Mouse (Mus musculus) forebrain, embryonic 11.5 days (tissue): ENCODE measurements at regions not wholly inside any gene's neighbourhood (a gene's known extent, or its start where the extent isn't known, plus 50 kb on each side); places are given as distances from the start of the nearest gene placed in this dataset.

Source experiments
- ATAC-seq: fragments of 200-750 bp; cut with Nextera tagmentation; replicated peaks from 2 replicates; pipeline ENCODE4 v1.8.0; 2017; ENCODE audit warnings: moderate TSS enrichment; ENCODE audit not compliant: low FRiP score
- DNase-seq: peaks from one replicate; pipeline ENCODE4 v3.0.0-alpha.2; 2017; ENCODE audit warnings: low spot score
- H3K27ac ChIP-seq: fragments of 300-500 bp; sonication (generic); 2 replicates; pipeline ENCODE4 v1.5.1; 2014; ENCODE audit warnings: low read depth, low read length
- H3K27me3 ChIP-seq: fragments of 300-500 bp; sonication (generic); 2 replicates; pipeline ENCODE4 v1.6.1; 2014; ENCODE audit warnings: mild to moderate bottlenecking, low read length, mixed read lengths; ENCODE audit not compliant: control insufficient read depth, insufficient read depth
- H3K36me3 ChIP-seq: fragments of 300-500 bp; sonication (generic); 2 replicates; pipeline ENCODE4 v1.6.1; 2014; ENCODE audit warnings: mild to moderate bottlenecking, low read length, moderate library complexity, mixed read lengths; ENCODE audit not compliant: control insufficient read depth, insufficient read depth
- H3K4me1 ChIP-seq: fragments of 300-500 bp; sonication (generic); replicated peaks from 2 replicates; pipeline ENCODE4 v1.6.1; 2014; ENCODE audit warnings: low read length, mixed read lengths; ENCODE audit not compliant: control insufficient read depth, insufficient read depth
- H3K4me2 ChIP-seq: fragments of 300-500 bp; sonication (generic); 2 replicates; pipeline ENCODE4 v1.6.1; 2014; ENCODE audit warnings: low read depth, mild to moderate bottlenecking, low read length, moderate library complexity, mixed read lengths; ENCODE audit not compliant: severe bottlenecking
- H3K4me3 ChIP-seq: fragments of 300-500 bp; sonication (generic); 2 replicates; pipeline ENCODE4 v1.5.1; 2014; ENCODE audit warnings: low read depth, low read length
- H3K9ac ChIP-seq: fragments of 300-500 bp; sonication (generic); 2 replicates; pipeline ENCODE4 v1.6.1; 2014; ENCODE audit warnings: low read length
- H3K9me3 ChIP-seq: fragments of 300-500 bp; sonication (generic); 2 replicates; pipeline ENCODE4 v1.6.1; 2016; ENCODE audit warnings: low read length, mixed read lengths; ENCODE audit not compliant: control insufficient read depth
- WGBS: fragments of 180-500 bp; shearing (Covaris S2); extraction: QIAGEN DNeasy Blood & Tissue Kit; methylation state at CpG from one replicate; pipeline ENCODE4 v1.1.7; 2014; 5-methylcytosine and 5-hydroxymethylcytosine counted together

GRCm38 (mm10) chr1:13840309-13840622 lies 2252.9 kb downstream of the 4930444P10Rik start:
- Histone ChIP-seq H3K4me2 (no peak overlapping the region), H3K27me3 (no peaks in the 10 kb centered on the region), H3K9me3 (no peaks in the 10 kb centered on the region), H3K4me3 (no peak overlapping the region), H3K36me3 (no peaks in the 10 kb centered on the region), H3K4me1 (no peaks in the 10 kb centered on the region), H3K27ac (no peak overlapping the region), H3K9ac (no peak overlapping the region)
- DNase-seq (no peak), ATAC-seq (no peak)
- WGBS = 95% methylated on average over 1 of the region's 1 CpGs

GRCm38 (mm10) chr1:13839619-13840308 lies 2253.4 kb downstream of the 4930444P10Rik start:
- H3K4me2 ChIP-seq = no peak overlapping the region
- ATAC-seq (no peak), DNase-seq (no peak)
- no peaks in the 10 kb centered on the region for H3K27me3 ChIP-seq
- H3K9me3 ChIP-seq = no peaks in the 10 kb centered on the region
- no peaks in the 10 kb centered on the region for H3K36me3 ChIP-seq
- no peaks in the 10 kb centered on the region for H3K4me1 ChIP-seq
- 81% methylated on average over 11 of the region's 11 CpGs for WGBS
- no peak overlapping the region for H3K9ac ChIP-seq
- no peak overlapping the region for H3K27ac ChIP-seq
- H3K4me3 ChIP-seq = no peak overlapping the region

GRCm38 (mm10) chr1:13834860-13835840 lies 2258.0 kb downstream of the 4930444P10Rik start:
- H3K27me3 ChIP-seq = no peaks in the 10 kb centered on the region
- ATAC-seq (no peak), DNase-seq (no peak)
- H3K4me2 ChIP-seq = no peak overlapping the region
- WGBS = 82% methylated on average over 12 of the region's 12 CpGs
- no peaks in the 10 kb centered on the region for H3K9me3 ChIP-seq
- no peak overlapping the region for H3K27ac ChIP-seq
- no peak overlapping the region for H3K4me3 ChIP-seq
- H3K36me3 ChIP-seq = no peaks in the 10 kb centered on the region
- H3K4me1 ChIP-seq = no peaks in the 10 kb centered on the region
- H3K9ac ChIP-seq = no peak overlapping the region

GRCm38 (mm10) chr1:13807786-13808185 lies 2285.3 kb downstream of the 4930444P10Rik start:
- ATAC-seq (no peak), DNase-seq (no peak)
- Histone ChIP-seq H3K9me3 (no peaks in the 10 kb centered on the region), H3K4me3 (no peak overlapping the region), H3K36me3 (no peaks in the 10 kb centered on the region), H3K4me1 (no peaks in the 10 kb centered on the region), H3K4me2 (no peak overlapping the region), H3K27me3 (no peaks in the 10 kb centered on the region), H3K27ac (no peak overlapping the region), H3K9ac (no peak overlapping the region)
- WGBS = 70% methylated on average over 4 of the region's 4 CpGs

- ATAC-seq = no peak
- Histone ChIP-seq H3K4me2 (no peak overlapping the region), H3K27ac (no peak overlapping the region), H3K36me3 (no peaks in the 10 kb centered on the region), H3K9ac (no peak overlapping the region), H3K9me3 (no peaks in the 10 kb centered on the region), H3K4me1 (no peaks in the 10 kb centered on the region), H3K4me3 (no peak overlapping the region), H3K27me3 (no peaks in the 10 kb centered on the region)
- 88% methylated on average over 1 of the region's 1 CpGs for WGBS
- no peak for DNase-seq
Measured at GRCm38 (mm10) chr1:13800460-13800859, 2292.7 kb downstream of the 4930444P10Rik start.

- no peak overlapping the region for H3K27ac ChIP-seq
- H3K4me1 ChIP-seq = no peaks in the 10 kb centered on the region
- DNase-seq (no peak), ATAC-seq (no peak)
- H3K4me3 ChIP-seq = no peak overlapping the region
- H3K27me3 ChIP-seq = no peaks in the 10 kb centered on the region
- WGBS = 73% methylated on average over 1 of the region's 1 CpGs
- no peak overlapping the region for H3K4me2 ChIP-seq
- H3K9me3 ChIP-seq = no peaks in the 10 kb centered on the region
- H3K36me3 ChIP-seq = no peaks in the 10 kb centered on the region
- no peak overlapping the region for H3K9ac ChIP-seq
Measured at GRCm38 (mm10) chr1:13798848-13799247, 2294.3 kb downstream of the 4930444P10Rik start.

GRCm38 (mm10) chr1:13795196-13795595 lies 2297.9 kb downstream of the 4930444P10Rik start:
- Histone ChIP-seq H3K9ac (no peak overlapping the region), H3K4me3 (no peak overlapping the region), H3K4me1 (no peaks in the 10 kb centered on the region), H3K9me3 (no peaks in the 10 kb centered on the region; the same call in 1 of the 2 replicates), H3K27ac (no peak overlapping the region), H3K4me2 (no peak overlapping the region), H3K27me3 (no peaks in the 10 kb centered on the region), H3K36me3 (no peaks in the 10 kb centered on the region)
- DNase-seq = no peak
- no peak for ATAC-seq

- DNase-seq (peak; percentile 88), ATAC-seq (peak; percentile 85)
- Histone ChIP-seq H3K9ac (no peak overlapping the region), H3K36me3 (no peaks in the 10 kb centered on the region), H3K4me3 (no peak overlapping the region), H3K4me1 (no peaks in the 10 kb centered on the region), H3K4me2 (no peak overlapping the region), H3K27me3 (no peaks in the 10 kb centered on the region), H3K9me3 (no peaks in the 10 kb centered on the region; the same call in 1 of the 2 replicates), H3K27ac (no peak overlapping the region)
- 42% methylated on average over 13 of the region's 13 CpGs for WGBS
Measured at GRCm38 (mm10) chr1:13789318-13790085, 2303.6 kb downstream of the 4930444P10Rik start.
